Mouse (Mus musculus) central nervous system, embryonic 18 days (tissue): ENCODE measurements around the gene Olfr46. TPM values are rescaled to one million over a fixed set of nuclear protein-coding genes. Genes with fewer than 3 reads are reported as not detected.

Experiments
- polyA plus RNA-seq: library from polyadenylated mRNA; depleted of rRNA; stranded (reverse); fragments of >200 nt; gene quantifications from 2 replicates; pipeline ENCODE4 v1.2.3, GENCODE M21; 2012; rRNA removed

Gene Olfr46
- under 0.01 TPM in 1 of 2 replicates, not detected in the other for polyA plus RNA-seq

DNA sequence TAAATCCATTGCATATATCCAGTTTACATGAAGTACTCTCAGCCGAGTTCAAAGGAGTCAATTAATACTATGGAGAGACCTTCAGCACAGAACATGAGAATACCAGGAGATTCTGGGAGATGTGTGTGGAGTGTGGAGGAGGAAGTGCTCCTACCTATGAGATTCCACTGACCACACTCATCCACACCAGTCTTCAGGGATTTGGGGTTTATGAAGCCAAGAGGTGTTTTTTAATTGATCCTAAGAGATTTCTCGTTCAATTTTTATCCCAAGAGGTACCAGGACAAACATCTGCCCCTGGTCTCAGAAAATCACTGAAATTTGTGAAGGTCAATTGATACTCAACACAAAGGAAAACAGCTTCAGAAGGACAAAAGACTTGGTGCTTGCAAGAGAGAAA, at the start of gene Olfr46:
Gene Olfr46 (plus strand): TSS at position 301 of the 400 bp plus-strand sequence.

DNA sequence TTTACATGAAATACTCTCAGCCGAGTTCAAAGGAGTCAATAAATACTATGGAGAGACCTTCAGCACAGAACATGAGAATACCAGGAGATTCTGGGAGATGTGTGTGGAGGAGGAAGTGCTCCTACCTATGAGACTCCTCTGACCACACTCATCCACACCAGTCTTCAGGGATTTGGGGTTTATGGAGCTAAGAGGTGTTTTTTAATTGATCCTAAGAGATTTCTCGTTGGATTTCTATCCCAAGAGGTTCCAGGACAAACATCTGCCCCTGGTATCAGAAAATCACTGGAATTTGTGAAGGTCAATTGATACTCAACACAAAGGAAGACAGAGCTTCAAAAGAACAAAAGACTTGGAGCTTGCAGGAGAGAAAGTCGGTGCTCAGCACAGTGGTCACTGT, 33.5 kb upstream of the Olfr46 start, which contains the start of gene Olfr538:
Gene Olfr538 (plus strand): TSS at position 301 of the 400 bp plus-strand sequence.

DNA sequence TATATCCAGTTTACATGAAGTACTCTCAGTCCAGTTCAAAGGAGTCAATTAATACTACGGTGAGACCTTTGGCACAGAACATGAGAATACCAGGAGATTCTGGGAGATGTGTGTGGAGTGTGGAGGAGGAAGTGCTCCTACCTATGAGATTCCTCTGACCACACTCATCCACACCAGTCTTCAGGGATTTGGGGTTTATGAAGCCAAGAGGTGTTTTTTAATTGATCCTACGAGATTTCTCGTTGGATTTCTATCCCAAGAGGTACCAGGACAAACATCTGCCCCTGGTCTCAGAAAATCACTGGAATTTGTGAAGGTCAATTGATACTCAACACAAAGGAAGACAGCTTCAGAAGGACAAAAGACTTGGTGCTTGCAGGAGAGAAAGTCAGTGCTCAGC, 27.6 kb downstream of the Olfr46 start, which contains the start of gene Olfr61:
Gene Olfr61 (plus strand): TSS at position 301 of the 400 bp plus-strand sequence.

DNA sequence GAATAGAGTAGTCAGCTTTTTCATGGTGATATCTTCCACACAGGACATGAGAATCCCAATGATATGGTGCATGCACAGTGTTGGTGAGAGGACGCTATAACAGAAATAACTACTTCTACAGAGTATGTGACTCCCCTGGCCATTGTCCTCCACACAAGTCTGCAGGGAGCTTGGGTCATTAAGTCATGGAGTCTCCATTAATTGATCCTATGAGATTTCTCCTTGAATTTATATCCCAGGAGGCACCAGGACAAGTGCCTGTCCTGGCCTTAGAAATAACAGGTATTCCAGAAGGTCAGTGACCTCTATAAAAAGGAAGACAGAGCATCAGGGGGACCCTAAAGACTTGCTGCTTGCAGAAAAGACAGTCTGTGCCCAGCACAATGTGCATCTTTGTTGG, 45.1 kb downstream of the Olfr46 start, which contains the start of gene Olfr53:
Gene Olfr53 (plus strand): TSS at position 301 of the 400 bp plus-strand sequence.

DNA sequence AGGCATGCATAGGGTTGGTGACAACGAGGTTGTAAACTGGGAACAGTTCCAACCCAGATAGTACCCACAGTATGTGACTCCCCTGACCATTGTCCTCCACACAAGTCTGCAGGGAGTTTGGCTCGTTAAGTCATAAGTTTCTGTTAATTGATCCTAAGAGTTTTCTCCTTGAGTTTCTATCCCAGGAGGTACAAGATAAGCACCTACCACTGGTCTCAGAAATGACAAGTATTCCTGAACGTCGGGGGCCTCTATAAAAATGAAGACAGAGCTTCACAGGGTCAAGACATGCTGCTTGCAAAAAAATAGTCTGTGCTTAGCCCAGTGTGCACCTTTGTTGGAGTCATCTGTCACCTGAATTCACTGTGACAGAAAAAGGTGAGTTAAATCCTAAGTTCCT, 58.6 kb downstream of the Olfr46 start, which contains the start of gene Olfr539:
Gene Olfr539 (plus strand): TSS at position 301 of the 400 bp plus-strand sequence.

Other genes with a start within 250 kb of the Olfr46 start
- not detected in 2 replicates for gene Olfr60, start 239.6 kb upstream of the Olfr46 start, polyA plus RNA-seq
- gene Olfr530, start 224.9 kb upstream of the Olfr46 start, polyA plus RNA-seq = not detected in 2 replicates
- gene Olfr531, start 198.4 kb upstream of the Olfr46 start, polyA plus RNA-seq = not detected in 2 replicates
- not detected in 2 replicates for gene Olfr532, start 179.6 kb upstream of the Olfr46 start, polyA plus RNA-seq
- not detected in 2 replicates for gene Olfr533, start 137.9 kb upstream of the Olfr46 start, polyA plus RNA-seq
- not detected in 2 replicates for gene Olfr535, start 117.1 kb upstream of the Olfr46 start, polyA plus RNA-seq
- not detected in 2 replicates for gene Olfr536, start 93.9 kb upstream of the Olfr46 start, polyA plus RNA-seq
- gene Olfr538, start 33.4 kb upstream of the Olfr46 start, polyA plus RNA-seq = not detected in 2 replicates
- not detected in 2 replicates for gene Olfr61, start 27.7 kb downstream of the Olfr46 start, polyA plus RNA-seq
- not detected in 2 replicates for gene Olfr53, start 45.2 kb downstream of the Olfr46 start, polyA plus RNA-seq
- gene Olfr539, start 58.7 kb downstream of the Olfr46 start, polyA plus RNA-seq = 0.01 TPM in 2 replicates
- gene Olfr45, start 80.7 kb downstream of the Olfr46 start, polyA plus RNA-seq = not detected in 2 replicates
- not detected in 2 replicates for gene Olfr541, start 96.0 kb downstream of the Olfr46 start, polyA plus RNA-seq
- not detected in 2 replicates for gene Cyp2e1, start 162.5 kb downstream of the Olfr46 start, polyA plus RNA-seq
- gene Syce1, start 186.6 kb downstream of the Olfr46 start, polyA plus RNA-seq = 0.26 and 0.66 TPM in 2 replicates
- 11.1 and 13.3 TPM in 2 replicates for gene Zfp941, start 220.9 kb downstream of the Olfr46 start, polyA plus RNA-seq
- 0.24 and 1.4 TPM in 2 replicates for gene Urah, start 233.7 kb downstream of the Olfr46 start, polyA plus RNA-seq
- 0.25 TPM in 1 of 2 replicates, not detected in the other for gene Scgb1c1, start 244.3 kb downstream of the Olfr46 start, polyA plus RNA-seq
- 0.12 and 0.16 TPM in 2 replicates for gene Odf3, start 246.5 kb downstream of the Olfr46 start, polyA plus RNA-seq